Mouse (Mus musculus): ENCODE results near the gene Hes7. TPM values are rescaled to one million over a fixed set of nuclear protein-coding genes. Genes with fewer than 3 reads are reported as not detected.

Gene Hes7
- polyA plus RNA-seq, 1 experiment from 2014 or later: 0.09 TPM

DNA sequence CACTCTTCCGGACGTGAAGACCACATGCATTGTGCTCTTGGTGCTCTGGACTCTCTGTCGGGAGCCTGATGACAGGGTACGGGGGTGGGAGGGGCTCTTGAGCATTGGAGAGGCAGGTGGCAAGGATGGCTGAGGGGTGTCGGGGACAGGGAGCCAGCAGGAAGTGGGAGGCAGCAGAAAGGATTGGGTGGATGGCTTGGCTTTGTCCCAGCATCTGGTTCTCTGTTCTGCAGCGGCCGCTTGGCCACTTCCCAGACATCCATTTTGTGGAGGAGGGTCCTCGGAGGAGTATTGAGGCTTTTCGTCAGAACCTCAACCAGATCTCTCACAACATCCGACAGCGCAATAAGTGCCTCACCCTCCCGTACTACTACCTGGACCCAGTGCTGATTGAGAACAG is 49.1 kb downstream of the Hes7 start:
- 91% methylated on average over 12 of the region's 12 CpGs for WGBS
- Histone ChIP-seq H3K4me1 (no peaks in the 10 kb centered on the region), H3K36me3 (no peaks in the 10 kb centered on the region), H3K27me3 (ENCODE audit: low read depth, poor library complexity, severe bottlenecking) (peaks cover 2% of the 10 kb centered on the region; the same call in 1 of the 2 replicates), H3K4me3 (no peak overlapping the region), H3K9me3 (replicated peaks) (no peaks in the 10 kb centered on the region), H3K27ac (replicated peaks) (no peak overlapping the region)
- no peak for DNase-seq (ENCODE audit: low spot score)

DNA sequence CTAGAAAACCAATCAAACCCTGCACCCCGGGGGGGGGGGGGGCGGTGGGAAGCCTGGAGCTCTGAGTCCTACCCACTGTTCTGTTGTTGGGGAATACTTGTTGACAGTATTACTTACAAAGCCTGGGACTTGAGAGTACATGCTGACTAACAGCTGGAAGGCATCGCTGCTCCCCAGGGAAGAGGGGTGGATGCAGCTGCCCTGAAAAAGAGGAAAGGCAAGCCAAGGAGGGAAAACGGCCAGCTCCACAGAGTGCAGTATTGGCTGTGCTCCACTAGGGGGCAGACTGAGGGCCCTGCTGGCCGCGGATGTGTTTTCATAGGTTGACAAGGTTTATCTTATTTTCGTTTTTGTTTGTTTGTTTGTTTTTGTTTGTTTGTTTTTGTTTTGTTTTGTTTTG is 51.4 kb downstream of the Hes7 start:
- peak; percentile 45 for DNase-seq (ENCODE audit: low spot score)

DNA sequence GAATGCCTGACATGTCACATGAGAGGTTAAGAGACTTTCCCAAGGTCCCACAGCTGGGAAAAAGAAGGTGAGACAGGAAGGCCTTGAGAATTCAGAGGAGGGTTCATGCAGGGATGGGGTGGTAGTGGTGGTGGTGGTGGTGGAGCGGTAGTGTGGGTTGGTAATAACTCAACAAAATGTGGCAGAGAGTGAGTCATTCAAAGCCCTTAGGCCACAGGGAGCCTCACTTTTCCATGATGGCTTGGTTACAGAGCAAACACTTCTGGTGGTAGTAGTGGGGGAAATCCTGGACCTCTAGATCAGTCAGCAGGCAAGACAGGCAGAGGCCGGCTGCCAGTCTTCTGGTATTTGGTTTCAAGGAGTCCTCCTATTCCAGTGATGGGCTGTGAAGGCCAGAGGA is 52.4 kb downstream of the Hes7 start:
- 93% methylated on average over 2 of the region's 2 CpGs for WGBS
- no peak overlapping the region for H3K4me3 ChIP-seq
- no peak for DNase-seq (ENCODE audit: low spot score)
- H3K9me3 ChIP-seq (replicated peaks): no peaks in the 10 kb centered on the region
- H3K27ac ChIP-seq (replicated peaks): no peak overlapping the region
- H3K4me1 ChIP-seq: no peaks in the 10 kb centered on the region
- H3K36me3 ChIP-seq: no peaks in the 10 kb centered on the region
- H3K27me3 ChIP-seq (ENCODE audit: low read depth, poor library complexity, severe bottlenecking): no peaks in the 10 kb centered on the region

More for the DNA sequence above, 51.4 kb downstream of the Hes7 start:
- no peaks in the 10 kb centered on the region for H3K4me1 ChIP-seq
- H3K36me3 ChIP-seq: no peaks in the 10 kb centered on the region
- H3K4me3 ChIP-seq: no peak overlapping the region
- WGBS: 27% methylated on average over 7 of the region's 7 CpGs
- H3K27me3 ChIP-seq (ENCODE audit: low read depth, poor library complexity, severe bottlenecking): no peaks in the 10 kb centered on the region
- no peak overlapping the region for H3K27ac ChIP-seq (replicated peaks)
- H3K9me3 ChIP-seq (replicated peaks): no peaks in the 10 kb centered on the region

Other genes with a start within 250 kb of the Hes7 start
- 55.2 and 60.3 TPM in 2 replicates for gene Ndel1, start 248.5 kb upstream of the Hes7 start, polyA plus RNA-seq (2016; fragmentation: Nextera tagmentation; extraction: Ambion mirVana)
- 0.04 and 0.05 TPM in 2 replicates for gene Rnf222, start 231.9 kb upstream of the Hes7 start, polyA plus RNA-seq (2016; fragmentation: Nextera tagmentation; extraction: Ambion mirVana)
- gene Rpl26, start 218.8 kb upstream of the Hes7 start, polyA plus RNA-seq (2016; fragmentation: Nextera tagmentation; extraction: Ambion mirVana): 856 and 1,017 TPM in 2 replicates
- gene Odf4, start 193.3 kb upstream of the Hes7 start, polyA plus RNA-seq (2016; fragmentation: Nextera tagmentation; extraction: Ambion mirVana): not detected in 2 replicates
- gene Arhgef15, start 162.9 kb upstream of the Hes7 start, polyA plus RNA-seq (2016; fragmentation: Nextera tagmentation; extraction: Ambion mirVana): 6.4 and 6.6 TPM in 2 replicates
- 2.0 and 2.1 TPM in 2 replicates for gene Slc25a35, start 152.3 kb upstream of the Hes7 start, polyA plus RNA-seq (2016; fragmentation: Nextera tagmentation; extraction: Ambion mirVana)
- 68.4 and 84.6 TPM in 2 replicates for gene Rangrf, start 145.2 kb upstream of the Hes7 start, polyA plus RNA-seq (2016; fragmentation: Nextera tagmentation; extraction: Ambion mirVana)
- gene Pfas, start 111.9 kb upstream of the Hes7 start, polyA plus RNA-seq (2016; fragmentation: Nextera tagmentation; extraction: Ambion mirVana): 57.8 and 59.2 TPM in 2 replicates
- gene Ctc1, start 104.5 kb upstream of the Hes7 start, polyA plus RNA-seq (2016; fragmentation: Nextera tagmentation; extraction: Ambion mirVana): 82.4 and 85.6 TPM in 2 replicates
- gene Aurkb, start 74.8 kb upstream of the Hes7 start, polyA plus RNA-seq (2016; fragmentation: Nextera tagmentation; extraction: Ambion mirVana): 218 and 239 TPM in 2 replicates
- gene Borcs6, start 60.7 kb upstream of the Hes7 start, polyA plus RNA-seq (2016; fragmentation: Nextera tagmentation; extraction: Ambion mirVana): 6.9 and 8.7 TPM in 2 replicates
- 63.4 and 64.8 TPM in 2 replicates for gene Tmem107, start 49.6 kb upstream of the Hes7 start, polyA plus RNA-seq (2016; fragmentation: Nextera tagmentation; extraction: Ambion mirVana)
- gene Vamp2, start 31.9 kb upstream of the Hes7 start, polyA plus RNA-seq (2016; fragmentation: Nextera tagmentation; extraction: Ambion mirVana): 63.1 and 90.1 TPM in 2 replicates
- 6.8 and 7.6 TPM in 2 replicates for gene Per1, start 25.2 kb upstream of the Hes7 start, polyA plus RNA-seq (2016; fragmentation: Nextera tagmentation; extraction: Ambion mirVana)
- gene 9130213A22Rik, start 2.2 kb downstream of the Hes7 start, polyA plus RNA-seq (2016; fragmentation: Nextera tagmentation; extraction: Ambion mirVana): 0.07 and 0.14 TPM in 2 replicates
- 0.17 and 0.25 TPM in 2 replicates for gene Aloxe3, start 5.5 kb downstream of the Hes7 start, polyA plus RNA-seq (2016; fragmentation: Nextera tagmentation; extraction: Ambion mirVana)
- gene Alox12b, start 36.6 kb downstream of the Hes7 start, polyA plus RNA-seq (2016; fragmentation: Nextera tagmentation; extraction: Ambion mirVana): not detected in 2 replicates
- gene Alox8, start 77.4 kb downstream of the Hes7 start, polyA plus RNA-seq (2016; fragmentation: Nextera tagmentation; extraction: Ambion mirVana): 0.04 and 0.06 TPM in 2 replicates
- gene Gucy2e, start 116.6 kb downstream of the Hes7 start, polyA plus RNA-seq (2016; fragmentation: Nextera tagmentation; extraction: Ambion mirVana): 0.06 and 0.20 TPM in 2 replicates
- 39.9 TPM in 2 replicates for gene Cntrob, start 203.4 kb downstream of the Hes7 start, polyA plus RNA-seq (2016; fragmentation: Nextera tagmentation; extraction: Ambion mirVana)
- gene Trappc1, start 203.6 kb downstream of the Hes7 start, polyA plus RNA-seq (2016; fragmentation: Nextera tagmentation; extraction: Ambion mirVana): 174 and 188 TPM in 2 replicates
- 1.4 and 2.3 TPM in 2 replicates for gene Kcnab3, start 205.9 kb downstream of the Hes7 start, polyA plus RNA-seq (2016; fragmentation: Nextera tagmentation; extraction: Ambion mirVana)
- 18.1 and 24.6 TPM in 2 replicates for gene Rnf227, start 220.1 kb downstream of the Hes7 start, polyA plus RNA-seq (2016; fragmentation: Nextera tagmentation; extraction: Ambion mirVana)
- gene Chd3, start 249.0 kb downstream of the Hes7 start, polyA plus RNA-seq (2016; fragmentation: Nextera tagmentation; extraction: Ambion mirVana): 41.7 and 50.6 TPM in 2 replicates

Measured in midbrain, embryonic 10.5 days (tissue).